Mouse (Mus musculus) layer of hippocampus, postnatal 10 days (tissue): Measurements from ENCODE around the gene Cab39l. TPM values are rescaled to one million over a fixed set of nuclear protein-coding genes. Genes with fewer than 3 reads are reported as not detected.

Experiments
- DNase-seq, 2 experiments: peaks; one replicate each; pipeline ENCODE4 v3.0.0; 2021; ENCODE audit warnings: low spot score in 2 of 2
- total RNA-seq, 2 experiments: library from RNA; stranded (reverse); gene quantifications; 2 replicates each; pipeline ENCODE4 v1.2.3; 2021

Gene Cab39l
- total RNA-seq, 2 experiments from 2014 or later = 17.3 to 25.8 TPM

- DNase-seq = no peak
Measured at GRCm38 (mm10) chr14:59504831-59505230, 64.1 kb downstream of the Cab39l start.

- no peak for DNase-seq
Measured at GRCm38 (mm10) chr14:59506139-59506538, 65.4 kb downstream of the Cab39l start.

- DNase-seq = no peak
Measured at GRCm38 (mm10) chr14:59513922-59514444, 73.2 kb downstream of the Cab39l start.

GRCm38 (mm10) chr14:59525843-59526242, 85.1 kb downstream of the Cab39l start:
- DNase-seq = no peak

GRCm38 (mm10) chr14:59530801-59531200, 90.0 kb downstream of the Cab39l start:
- no peak for DNase-seq

GRCm38 (mm10) chr14:59532986-59533385, 92.2 kb downstream of the Cab39l start:
- DNase-seq = no peak

GRCm38 (mm10) chr14:59533908-59534307, 93.1 kb downstream of the Cab39l start:
- no peak for DNase-seq

GRCm38 (mm10) chr14:59537829-59538432, 97.2 kb downstream of the Cab39l start:
- DNase-seq = no peak

GRCm38 (mm10) chr14:59540230-59540629, 99.5 kb downstream of the Cab39l start:
- DNase-seq = no peak

- no peak for DNase-seq
Measured at GRCm38 (mm10) chr14:59540761-59541160, 100.0 kb downstream of the Cab39l start.

- no peak for DNase-seq
Measured at GRCm38 (mm10) chr14:59543158-59543826, 102.5 kb downstream of the Cab39l start.

GRCm38 (mm10) chr14:59543956-59544355, 103.2 kb downstream of the Cab39l start:
- DNase-seq = no peak

- DNase-seq = no peak
Measured at GRCm38 (mm10) chr14:59546162-59546880, 105.5 kb downstream of the Cab39l start.

GRCm38 (mm10) chr14:59547530-59547929, 106.8 kb downstream of the Cab39l start:
- DNase-seq = no peak

- DNase-seq = no peak
Measured at GRCm38 (mm10) chr14:59548532-59548931, 107.8 kb downstream of the Cab39l start.

- DNase-seq = peak; percentile 33 to 39
Measured at GRCm38 (mm10) chr14:59549106-59549505, 108.3 kb downstream of the Cab39l start.

- DNase-seq = no peak
Measured at GRCm38 (mm10) chr14:59550841-59551240, 110.1 kb downstream of the Cab39l start.

GRCm38 (mm10) chr14:59551956-59552355, 111.2 kb downstream of the Cab39l start:
- DNase-seq = no peak

- DNase-seq = no peak
Measured at GRCm38 (mm10) chr14:59554025-59554424, 113.3 kb downstream of the Cab39l start.

- no peak for DNase-seq
Measured at GRCm38 (mm10) chr14:59555018-59555417, 114.2 kb downstream of the Cab39l start.

GRCm38 (mm10) chr14:59555928-59556531, 115.3 kb downstream of the Cab39l start:
- DNase-seq = peak; percentile 87 to 88

- DNase-seq = no peak
Measured at GRCm38 (mm10) chr14:59557071-59557470, 116.3 kb downstream of the Cab39l start.
